Mouse (Mus musculus): ENCODE measurements around the gene Ttll10. TPM values are rescaled to one million over a fixed set of nuclear protein-coding genes. Genes with fewer than 3 reads are reported as not detected.

Ttll10 gene
- polyA plus RNA-seq, 1 experiment, result 9.1 TPM

- Histone ChIP-seq H3K36me3 (ENCODE audit: control insufficient read depth, insufficient read depth, low read length) (no peaks in the 10 kb centered on the region), H3K4me1 (ENCODE audit: control insufficient read depth, insufficient read depth, insufficient read length, low read length) (peaks cover 12% of the 10 kb centered on the region; the same call in 1 of the 2 replicates), H3K4me3 (ENCODE audit: low read depth, low read length) (no peak overlapping the region), H3K27me3 (ENCODE audit: control insufficient read depth, insufficient read depth, low read length) (no peaks in the 10 kb centered on the region), H3K27ac (ENCODE audit: insufficient read depth, low read depth, low read length) (peak overlapping the region; percentile 29; the same call in 1 of the 2 replicates)
- no peak for TF ChIP-seq CTCF (IDR thresholded peaks at IDR 0.05; ENCODE audit: extremely low read depth, insufficient read length, insufficient replicate concordance, low read depth, low read length)
- TF ChIP-seq POLR2A (IDR thresholded peaks at IDR 0.05; ENCODE audit: low read depth, low read length), result no peak
- 32% methylated on average over 5 of the region's 5 CpGs for WGBS
Measured at GRCm38 (mm10) chr4:156093758-156094157, 34.5 kb upstream of the Ttll10 start.

GRCm38 (mm10) chr4:156092765-156093164 is 33.6 kb upstream of the Ttll10 start:
- no peak overlapping the region for H3K27ac ChIP-seq (ENCODE audit: insufficient read depth, low read depth, low read length)

GRCm38 (mm10) chr4:156091236-156091635 is 32.0 kb upstream of the Ttll10 start:
- TF ChIP-seq POLR2A (IDR thresholded peaks at IDR 0.05; ENCODE audit: low read depth, low read length), result no peak
- TF ChIP-seq CTCF (IDR thresholded peaks at IDR 0.05; ENCODE audit: extremely low read depth, insufficient read length, insufficient replicate concordance, low read depth, low read length), result no peak
- Histone ChIP-seq H3K4me3 (ENCODE audit: low read depth, low read length) (no peak overlapping the region), H3K36me3 (ENCODE audit: control insufficient read depth, insufficient read depth, low read length) (no peaks in the 10 kb centered on the region), H3K27ac (ENCODE audit: insufficient read depth, low read depth, low read length) (no peak overlapping the region), H3K27me3 (ENCODE audit: control insufficient read depth, insufficient read depth, low read length) (no peaks in the 10 kb centered on the region), H3K4me1 (ENCODE audit: control insufficient read depth, insufficient read depth, insufficient read length, low read length) (peaks cover 12% of the 10 kb centered on the region; the same call in 1 of the 2 replicates)
- WGBS, result 79% methylated on average over 1 of the region's 1 CpGs

More at GRCm38 (mm10) chr4:156092765-156093164, 33.6 kb upstream of the Ttll10 start:
- peaks cover 12% of the 10 kb centered on the region; the same call in 1 of the 2 replicates for H3K4me1 ChIP-seq (ENCODE audit: control insufficient read depth, insufficient read depth, insufficient read length, low read length)
- WGBS, result 92% methylated on average over 1 of the region's 1 CpGs
- no peaks in the 10 kb centered on the region for H3K27me3 ChIP-seq (ENCODE audit: control insufficient read depth, insufficient read depth, low read length)
- no peak overlapping the region for H3K4me3 ChIP-seq (ENCODE audit: low read depth, low read length)
- no peaks in the 10 kb centered on the region for H3K36me3 ChIP-seq (ENCODE audit: control insufficient read depth, insufficient read depth, low read length)
- TF ChIP-seq CTCF (IDR thresholded peaks at IDR 0.05; ENCODE audit: extremely low read depth, insufficient read length, insufficient replicate concordance, low read depth, low read length) (no peak), POLR2A (IDR thresholded peaks at IDR 0.05; ENCODE audit: low read depth, low read length) (no peak)

- WGBS, result 12% methylated on average over 5 of the region's 5 CpGs
- Histone ChIP-seq H3K27me3 (ENCODE audit: control insufficient read depth, insufficient read depth, low read length) (no peaks in the 10 kb centered on the region), H3K36me3 (ENCODE audit: control insufficient read depth, insufficient read depth, low read length) (no peaks in the 10 kb centered on the region), H3K4me1 (ENCODE audit: control insufficient read depth, insufficient read depth, insufficient read length, low read length) (peaks cover 5% of the 10 kb centered on the region; the same call in 1 of the 2 replicates), H3K27ac (ENCODE audit: insufficient read depth, low read depth, low read length) (peak overlapping the region; percentile 94), H3K4me3 (ENCODE audit: low read depth, low read length) (peak overlapping the region; percentile 35; the same call in 1 of the 2 replicates)
- no peak for TF ChIP-seq CTCF (IDR thresholded peaks at IDR 0.05; ENCODE audit: extremely low read depth, insufficient read length, insufficient replicate concordance, low read depth, low read length)
- no peak for TF ChIP-seq POLR2A (IDR thresholded peaks at IDR 0.05; ENCODE audit: low read depth, low read length)
Measured at GRCm38 (mm10) chr4:156087398-156088087, 28.3 kb upstream of the Ttll10 start.

GRCm38 (mm10) chr4:156085256-156085655 is 26.0 kb upstream of the Ttll10 start:
- H3K27ac ChIP-seq (ENCODE audit: insufficient read depth, low read depth, low read length), result no peak overlapping the region

GRCm38 (mm10) chr4:156084096-156084879 is 25.1 kb upstream of the Ttll10 start:
- no peak overlapping the region for H3K4me3 ChIP-seq (ENCODE audit: low read depth, low read length)
- 61% methylated on average over 9 of the region's 9 CpGs for WGBS

More at GRCm38 (mm10) chr4:156085256-156085655, 26.0 kb upstream of the Ttll10 start:
- no peak overlapping the region for H3K4me3 ChIP-seq (ENCODE audit: low read depth, low read length)
- no peaks in the 10 kb centered on the region for H3K36me3 ChIP-seq (ENCODE audit: control insufficient read depth, insufficient read depth, low read length)
- H3K4me1 ChIP-seq (ENCODE audit: control insufficient read depth, insufficient read depth, insufficient read length, low read length), result peaks cover 11% of the 10 kb centered on the region; the same call in 1 of the 2 replicates
- WGBS, result 87% methylated on average over 8 of the region's 8 CpGs
- TF ChIP-seq POLR2A (IDR thresholded peaks at IDR 0.05; ENCODE audit: low read depth, low read length), result no peak
- no peak for TF ChIP-seq CTCF (IDR thresholded peaks at IDR 0.05; ENCODE audit: extremely low read depth, insufficient read length, insufficient replicate concordance, low read depth, low read length)
- no peaks in the 10 kb centered on the region for H3K27me3 ChIP-seq (ENCODE audit: control insufficient read depth, insufficient read depth, low read length)

GRCm38 (mm10) chr4:156083348-156083747 is 24.1 kb upstream of the Ttll10 start:
- TF ChIP-seq CTCF (IDR thresholded peaks at IDR 0.05; ENCODE audit: extremely low read depth, insufficient read length, insufficient replicate concordance, low read depth, low read length) (no peak), POLR2A (IDR thresholded peaks at IDR 0.05; ENCODE audit: low read depth, low read length) (no peak)
- Histone ChIP-seq H3K27me3 (ENCODE audit: control insufficient read depth, insufficient read depth, low read length) (no peaks in the 10 kb centered on the region), H3K27ac (ENCODE audit: insufficient read depth, low read depth, low read length) (no peak overlapping the region), H3K4me1 (ENCODE audit: control insufficient read depth, insufficient read depth, insufficient read length, low read length) (peaks cover 12% of the 10 kb centered on the region; the same call in 1 of the 2 replicates), H3K4me3 (ENCODE audit: low read depth, low read length) (no peak overlapping the region), H3K36me3 (ENCODE audit: control insufficient read depth, insufficient read depth, low read length) (no peaks in the 10 kb centered on the region)
- WGBS, result 55% methylated on average over 5 of the region's 5 CpGs

More at GRCm38 (mm10) chr4:156084096-156084879, 25.1 kb upstream of the Ttll10 start:
- no peak overlapping the region for H3K27ac ChIP-seq (ENCODE audit: insufficient read depth, low read depth, low read length)
- no peak for TF ChIP-seq POLR2A (IDR thresholded peaks at IDR 0.05; ENCODE audit: low read depth, low read length)
- no peak for TF ChIP-seq CTCF (IDR thresholded peaks at IDR 0.05; ENCODE audit: extremely low read depth, insufficient read length, insufficient replicate concordance, low read depth, low read length)
- H3K36me3 ChIP-seq (ENCODE audit: control insufficient read depth, insufficient read depth, low read length), result no peaks in the 10 kb centered on the region
- peaks cover 11% of the 10 kb centered on the region; the same call in 1 of the 2 replicates for H3K4me1 ChIP-seq (ENCODE audit: control insufficient read depth, insufficient read depth, insufficient read length, low read length)
- no peaks in the 10 kb centered on the region for H3K27me3 ChIP-seq (ENCODE audit: control insufficient read depth, insufficient read depth, low read length)

Data from small intestine, adult 2 months (tissue).